Mouse (Mus musculus) thymus, postnatal 36 days (tissue): ENCODE measurements around the gene Fig4.

ENCODE experiments used
- DNase-seq, 2 experiments: peaks; one replicate each; pipeline ENCODE4 v3.0.0; 2022; ENCODE audit warnings: mixed read lengths in 2 of 2

Fig4 gene

DNA sequence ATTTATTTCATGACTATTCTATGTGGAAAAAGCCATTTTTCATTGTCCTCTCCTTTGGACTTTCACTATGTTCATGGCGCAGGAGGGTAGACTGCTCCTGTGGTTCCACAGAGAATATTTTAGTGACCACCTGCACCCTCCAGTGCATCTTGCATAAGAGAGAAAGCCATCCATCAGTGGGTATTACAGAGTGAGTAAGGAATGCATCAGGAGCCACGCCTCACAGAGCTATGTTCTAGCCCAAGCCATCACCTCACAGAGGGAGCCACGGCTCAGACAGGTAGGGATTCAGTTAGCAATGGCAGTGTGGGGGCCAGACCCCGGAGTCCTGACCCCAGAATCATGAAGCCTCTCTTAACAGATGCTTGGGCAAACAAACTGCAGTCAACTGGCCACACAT is 93.5 kb downstream of the Fig4 start:
- DNase-seq = no peak

- no peak for DNase-seq
Measured at GRCm38 (mm10) chr10:41208860-41209377, 94.1 kb downstream of the Fig4 start.

- no peak for DNase-seq
Measured at GRCm38 (mm10) chr10:41205647-41206046, 97.4 kb downstream of the Fig4 start.

GRCm38 (mm10) chr10:41204637-41205315 is 98.3 kb downstream of the Fig4 start:
- no peak for DNase-seq

DNA sequence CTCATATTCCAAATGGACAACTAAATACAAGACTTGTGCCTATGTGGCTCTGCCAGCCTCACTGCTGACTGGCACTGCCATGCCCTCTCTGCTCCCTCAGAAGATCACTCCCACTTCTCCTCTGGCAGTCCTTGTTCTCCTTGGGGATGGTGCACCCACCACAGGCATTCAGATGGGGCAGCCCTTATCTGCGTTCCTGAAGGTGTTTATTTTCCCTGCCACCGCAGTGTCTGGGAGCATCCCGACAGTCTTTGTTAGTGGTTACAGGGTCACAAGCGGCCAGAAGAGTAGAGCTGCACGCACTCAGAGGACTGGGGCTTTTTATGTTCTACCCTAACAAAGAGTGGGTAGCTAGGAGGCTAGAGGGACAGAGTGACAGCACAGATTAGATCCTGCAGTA is 98.9 kb downstream of the Fig4 start:
- DNase-seq = no peak

DNA sequence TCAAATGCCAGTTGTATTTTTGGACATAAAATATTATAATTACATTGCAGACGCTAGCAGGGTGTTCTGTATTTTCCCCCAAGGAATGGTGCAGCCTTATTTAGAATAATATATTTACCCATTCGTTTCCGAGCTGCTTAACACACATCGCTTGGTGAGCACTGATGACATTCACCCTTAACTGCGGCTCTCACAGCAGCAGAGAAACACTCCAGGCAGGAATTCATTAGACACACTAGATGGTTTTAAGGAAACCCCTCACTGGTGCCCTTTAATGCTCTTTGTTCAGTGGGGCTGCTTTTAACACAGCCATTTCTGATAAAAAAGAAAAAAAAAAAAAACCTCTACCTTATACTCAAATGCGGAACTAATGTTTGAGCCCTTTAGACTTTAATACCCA is 104.3 kb downstream of the Fig4 start:
- no peak for DNase-seq

DNA sequence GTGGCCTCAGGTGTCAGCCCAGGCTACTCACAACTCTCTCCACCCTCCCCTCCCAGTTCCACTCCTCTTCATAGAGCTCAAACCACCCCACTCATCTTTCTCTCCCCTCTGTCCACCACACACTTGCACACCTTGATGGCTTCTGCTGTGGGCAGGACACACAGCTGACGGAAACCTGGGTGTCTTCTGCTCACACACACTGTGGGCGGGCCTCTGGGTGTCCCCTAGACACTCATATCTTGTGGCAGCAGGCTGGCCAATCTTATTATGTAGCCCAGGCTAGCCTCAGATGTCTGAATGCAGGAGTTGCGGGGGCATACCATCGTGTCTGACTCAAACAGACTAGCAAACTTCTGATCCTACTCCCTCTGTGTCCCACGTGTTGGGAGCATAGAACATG is 105.3 kb downstream of the Fig4 start:
- no peak for DNase-seq

GRCm38 (mm10) chr10:41196295-41196694 is 106.8 kb downstream of the Fig4 start:
- DNase-seq = no peak

DNA sequence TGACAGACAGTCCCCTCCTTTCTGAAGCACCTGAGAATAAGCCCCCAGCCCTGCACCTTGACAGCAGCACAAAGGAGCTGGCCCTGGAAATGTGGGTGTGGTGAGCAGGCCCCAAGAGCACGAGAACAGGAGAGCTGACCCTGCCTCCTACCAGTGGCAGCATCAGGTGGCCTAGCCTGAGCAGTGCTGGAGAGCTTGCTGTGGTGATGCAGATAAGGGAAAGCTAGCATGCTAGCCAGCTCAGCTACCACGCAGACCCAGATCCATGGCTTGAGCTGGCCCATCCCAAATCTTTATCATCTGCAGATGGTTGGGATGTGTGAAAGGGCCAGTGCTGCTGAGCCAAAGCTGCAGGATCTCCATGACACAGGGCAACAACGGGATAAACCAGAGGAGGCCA is 113.7 kb downstream of the Fig4 start:
- no peak for DNase-seq

DNA sequence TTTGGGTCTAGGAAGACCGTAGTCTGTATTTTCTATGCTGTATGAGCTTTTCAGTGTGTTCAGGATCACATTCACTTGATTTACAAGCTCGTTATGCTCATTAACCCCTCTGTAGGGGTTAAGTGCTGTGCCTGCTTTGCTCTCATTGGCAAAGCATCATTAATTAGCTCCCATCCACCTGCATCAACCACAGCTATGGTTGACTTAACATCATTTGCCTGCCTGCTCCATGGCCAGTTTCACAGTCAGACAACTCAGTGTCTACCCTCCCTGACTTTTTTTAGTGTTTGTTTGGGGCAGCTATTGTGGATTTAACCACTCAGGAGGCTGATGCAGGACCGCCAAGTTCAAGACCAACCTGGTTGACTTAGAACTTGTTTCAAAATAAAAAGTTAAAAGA is 119.1 kb downstream of the Fig4 start:
- DNase-seq = no peak

DNA sequence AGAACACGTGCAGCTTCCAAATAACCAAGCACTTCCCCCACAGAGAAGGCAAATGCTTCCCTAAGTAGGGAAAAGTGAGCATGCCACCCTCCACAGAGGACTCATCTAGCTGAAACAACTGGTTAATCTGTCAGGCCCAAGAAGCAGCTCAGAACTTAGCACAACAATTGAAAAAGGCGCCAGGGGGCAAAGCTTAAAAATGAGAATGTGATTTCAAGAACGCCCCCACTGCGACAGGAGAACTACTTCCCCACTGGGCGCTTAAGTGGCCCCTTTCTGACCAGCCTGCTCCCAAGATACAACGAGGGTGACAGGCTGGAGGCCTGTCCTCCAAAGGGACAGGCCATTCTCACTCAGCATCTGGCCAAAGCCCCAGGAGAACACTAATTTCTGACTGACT is 120.4 kb downstream of the Fig4 start:
- DNase-seq = no peak

GRCm38 (mm10) chr10:41166141-41166540 is 136.9 kb downstream of the Fig4 start:
- no peak for DNase-seq

DNA sequence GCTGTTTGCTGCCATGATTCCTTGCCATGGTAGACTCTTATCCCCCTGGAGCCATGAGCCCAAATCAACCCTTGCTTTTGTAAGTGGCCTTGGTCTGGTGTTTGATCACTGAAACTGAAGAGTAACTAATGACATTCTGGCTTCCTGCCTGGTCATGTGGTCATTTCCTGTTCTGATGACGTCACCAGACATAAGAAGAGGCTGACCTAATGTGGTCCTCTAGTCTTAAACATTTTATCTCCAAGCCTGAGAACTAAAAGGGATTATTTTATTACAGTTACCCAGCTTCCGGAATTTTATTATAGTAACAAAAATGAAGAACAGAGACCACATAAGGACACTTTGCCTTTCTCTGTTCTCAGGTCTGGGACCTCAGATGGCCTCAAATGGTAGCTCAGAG is 140.0 kb downstream of the Fig4 start:
- no peak for DNase-seq

GRCm38 (mm10) chr10:41157296-41157695 is 145.8 kb downstream of the Fig4 start:
- no peak for DNase-seq

GRCm38 (mm10) chr10:41156693-41157092 is 146.4 kb downstream of the Fig4 start:
- DNase-seq = no peak

DNA sequence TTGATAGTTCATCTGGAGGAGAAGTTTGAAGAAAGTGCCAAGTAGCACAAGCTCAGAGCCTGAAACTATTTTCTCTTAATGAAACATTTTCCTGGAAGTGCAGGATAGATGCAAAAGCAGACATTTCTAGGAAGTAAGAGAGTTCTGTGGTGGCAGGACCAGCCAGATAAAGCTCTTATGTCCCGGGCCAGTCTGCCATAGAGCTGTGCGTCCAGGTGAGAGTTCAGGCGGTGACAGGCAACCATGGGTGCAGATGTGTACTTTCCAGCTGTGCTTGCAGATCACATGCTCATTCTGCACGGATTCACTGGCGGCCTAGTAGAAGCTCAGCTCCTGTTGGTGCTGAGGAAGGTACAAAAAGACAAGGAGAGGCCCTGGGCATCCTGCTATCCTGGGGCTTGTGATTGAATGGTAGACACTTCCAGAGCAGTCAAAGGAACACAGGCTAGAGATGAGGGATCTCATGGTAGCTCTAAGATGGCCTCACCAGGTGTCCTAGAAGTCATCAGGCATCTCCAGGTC is 149.8 kb downstream of the Fig4 start:
- DNase-seq = no peak

DNA sequence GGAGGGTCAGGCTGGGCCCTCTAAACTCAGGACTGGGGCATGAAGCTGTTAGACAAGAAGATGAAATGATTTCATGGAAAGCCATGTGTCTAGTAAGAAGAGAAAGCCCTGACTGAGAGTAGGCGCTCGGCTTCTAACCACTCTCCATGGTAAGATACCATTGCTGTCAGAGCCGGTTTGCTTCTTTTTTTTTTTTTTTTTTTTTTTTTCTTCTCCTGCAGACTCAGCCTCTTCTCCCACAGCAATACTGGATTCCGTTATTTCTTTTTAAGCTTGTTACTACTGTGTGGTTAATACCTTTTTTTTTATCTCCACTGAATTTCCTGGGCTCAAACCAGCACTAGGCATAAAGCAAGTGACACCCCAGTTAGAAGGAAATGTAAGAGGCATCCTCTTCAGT is 151.2 kb downstream of the Fig4 start:
- DNase-seq = no peak

- DNase-seq = no peak
Measured at GRCm38 (mm10) chr10:41151441-41151840, 151.6 kb downstream of the Fig4 start.

DNA sequence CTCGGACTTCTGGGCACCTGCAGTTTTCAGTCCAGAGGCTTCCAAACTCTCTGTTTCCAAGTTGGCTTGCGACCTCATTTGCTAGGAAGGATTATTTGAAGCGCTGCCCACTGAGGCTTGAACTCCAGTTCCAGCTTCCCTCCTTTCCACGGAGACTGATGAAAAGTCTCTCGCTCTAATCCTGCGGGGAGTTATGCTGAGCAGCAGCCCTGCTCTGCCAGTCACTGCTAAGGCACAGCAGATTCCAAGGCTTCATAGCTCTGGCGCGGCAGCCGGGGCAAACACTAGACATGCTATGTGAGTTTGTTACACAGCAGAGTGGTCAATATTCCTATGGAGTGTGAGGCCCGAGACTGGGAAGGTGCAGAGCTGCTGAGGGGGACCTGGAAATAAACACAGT is 152.0 kb downstream of the Fig4 start:
- DNase-seq = no peak

- no peak for DNase-seq
Measured at GRCm38 (mm10) chr10:41150496-41150895, 152.6 kb downstream of the Fig4 start.

DNA sequence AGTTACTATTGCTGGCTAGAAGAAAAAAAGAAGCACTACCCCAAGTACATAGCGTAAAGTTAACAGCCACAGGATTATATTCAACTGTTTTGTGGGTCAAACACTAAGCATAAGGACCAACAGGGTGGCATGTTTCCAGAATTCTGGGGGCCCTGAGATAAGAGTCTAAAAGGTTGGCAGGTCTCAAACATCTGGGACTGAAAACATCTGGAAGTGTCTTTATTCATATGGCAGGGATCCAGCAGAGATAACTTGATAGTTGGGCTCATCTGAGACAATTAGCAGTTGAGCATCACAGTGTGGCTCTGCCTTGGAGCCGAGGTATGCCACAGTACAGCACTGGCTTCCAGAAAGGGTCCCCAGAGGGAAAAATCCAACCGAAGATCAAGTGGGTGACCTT is 153.8 kb downstream of the Fig4 start:
- no peak for DNase-seq

- DNase-seq = no peak
Measured at GRCm38 (mm10) chr10:41146141-41146540, 156.9 kb downstream of the Fig4 start.
